Mouse (Mus musculus) stomach, adult 2 months (tissue): ENCODE measurements around the gene Tssk6. TPM values are rescaled to one million over a fixed set of nuclear protein-coding genes. Genes with fewer than 3 reads are reported as not detected.

Experiments
- polyA plus RNA-seq: library from polyadenylated mRNA; depleted of rRNA; stranded (reverse); fragments of >200 nt; gene quantifications from 2 replicates; pipeline ENCODE4 v1.2.3, GENCODE M21; 2012; rRNA removed

Gene Tssk6
- 0.88 and 1.7 TPM in 2 replicates for polyA plus RNA-seq

DNA sequence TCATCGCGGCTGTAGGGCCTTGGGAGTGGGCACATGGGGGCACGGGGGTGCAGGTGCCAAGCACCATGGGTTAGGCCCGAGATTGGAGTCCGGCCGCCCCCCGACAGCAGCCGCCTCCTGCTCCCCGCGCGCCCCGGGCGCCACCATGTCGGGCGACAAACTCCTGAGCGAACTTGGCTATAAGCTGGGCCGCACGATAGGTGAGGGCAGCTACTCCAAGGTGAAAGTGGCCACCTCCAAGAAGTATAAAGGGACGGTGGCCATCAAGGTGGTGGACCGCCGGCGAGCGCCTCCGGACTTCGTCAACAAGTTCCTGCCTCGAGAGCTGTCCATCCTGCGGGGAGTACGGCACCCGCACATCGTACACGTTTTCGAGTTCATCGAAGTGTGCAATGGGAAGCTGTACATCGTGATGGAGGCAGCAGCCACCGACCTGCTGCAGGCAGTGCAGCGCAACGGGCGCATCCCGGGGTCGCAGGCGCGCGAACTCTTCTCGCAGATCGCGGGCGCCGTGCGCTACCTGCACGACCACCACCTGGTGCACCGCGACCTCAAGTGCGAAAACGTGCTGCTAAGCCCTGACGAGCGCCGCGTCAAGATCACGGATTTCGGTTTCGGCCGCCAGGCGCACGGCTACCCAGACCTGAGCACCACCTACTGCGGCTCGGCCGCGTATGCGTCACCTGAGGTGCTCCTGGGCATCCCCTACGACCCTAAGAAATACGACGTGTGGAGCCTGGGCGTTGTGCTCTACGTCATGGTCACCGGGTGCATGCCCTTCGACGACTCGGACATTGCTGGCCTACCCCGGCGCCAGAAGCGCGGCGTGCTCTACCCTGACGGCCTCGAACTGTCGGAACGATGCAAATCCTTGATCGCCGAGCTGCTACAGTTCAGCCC, at the start of gene Tssk6, which contains the start of the genes Ndufa13 and Yjefn3:
TSS of gene Tssk6 (plus strand) at position 22 of the 900 bp plus-strand sequence.
TSS of gene Ndufa13 (minus strand) at position 396 of the 900 bp plus-strand sequence.
TSS of gene Yjefn3 (minus strand) at position 550 of the 900 bp plus-strand sequence.

DNA sequence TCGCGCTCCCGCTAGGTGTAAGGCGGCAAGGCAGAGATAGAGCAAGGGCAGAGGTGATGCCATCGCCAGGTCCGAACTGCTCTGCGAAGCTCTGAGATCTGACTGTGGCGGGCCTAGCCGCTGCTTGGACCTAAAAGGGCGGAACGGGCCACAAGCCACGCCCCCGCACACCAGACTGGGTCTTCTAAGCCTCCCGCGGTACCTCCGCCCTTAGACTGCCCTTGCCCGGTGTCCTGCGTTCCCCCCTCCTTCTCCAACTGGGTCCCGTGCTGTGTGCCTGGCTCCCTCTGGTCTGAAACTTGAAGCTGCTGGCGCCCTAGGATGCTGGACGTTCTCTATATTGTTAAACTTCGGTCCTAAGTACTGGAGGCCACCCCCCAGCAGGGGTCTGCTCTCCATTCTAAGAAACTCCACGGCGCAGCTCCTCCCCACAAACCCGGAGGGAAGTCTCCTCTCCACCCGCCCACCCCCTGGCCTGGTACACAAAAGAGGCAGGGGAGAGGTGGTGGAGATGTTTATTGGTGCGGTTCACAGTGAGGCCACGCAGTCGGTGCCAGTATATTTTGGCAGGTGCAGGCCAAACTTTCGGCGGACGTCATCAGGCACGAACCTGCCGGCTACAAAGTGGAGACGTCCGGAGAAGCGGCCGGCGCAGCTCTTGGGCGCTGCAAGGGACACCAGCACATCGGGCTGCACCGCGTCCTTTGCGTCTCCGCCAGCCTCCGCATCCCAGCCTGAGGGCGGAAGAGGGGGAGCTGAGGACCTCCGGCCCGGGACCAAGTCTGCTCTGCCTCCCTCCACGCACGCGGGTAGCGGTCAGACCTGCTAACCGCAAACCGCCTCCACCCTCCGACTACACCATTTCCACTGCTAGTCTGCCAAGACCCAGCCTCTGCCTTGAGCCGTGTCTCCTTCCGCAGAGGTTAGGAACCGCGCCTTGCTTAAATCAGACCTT, 14.4 kb upstream of the Tssk6 start, which contains the start of gene Cilp2:
TSS of gene Cilp2 (minus strand) at position 399 of the 955 bp plus-strand sequence.

Other genes with a start within 250 kb of the Tssk6 start
- 0.06 and 0.08 TPM in 2 replicates for gene Zfp964, start 247.7 kb upstream of the Tssk6 start, polyA plus RNA-seq
- gene Zfp869, start 191.5 kb upstream of the Tssk6 start, polyA plus RNA-seq, result 0.12 and 0.14 TPM in 2 replicates
- 0.19 and 0.43 TPM in 2 replicates for gene Zfp963, start 152.2 kb upstream of the Tssk6 start, polyA plus RNA-seq
- gene Gm20422, start 127.3 kb upstream of the Tssk6 start, polyA plus RNA-seq, result 0.19 TPM in 1 of 2 replicates, not detected in the other
- gene Atp13a1, start 111.0 kb upstream of the Tssk6 start, polyA plus RNA-seq, result 44.2 and 48.8 TPM in 2 replicates
- gene Zfp866, start 111.0 kb upstream of the Tssk6 start, polyA plus RNA-seq, result 0.99 and 1.7 TPM in 2 replicates
- gene Gmip, start 93.5 kb upstream of the Tssk6 start, polyA plus RNA-seq, result 23.4 and 25.5 TPM in 2 replicates
- 2.4 and 3.4 TPM in 2 replicates for gene Lpar2, start 79.8 kb upstream of the Tssk6 start, polyA plus RNA-seq
- 2.4 and 5.1 TPM in 2 replicates for gene Pbx4, start 69.7 kb upstream of the Tssk6 start, polyA plus RNA-seq
- 0.17 and 0.34 TPM in 2 replicates for gene Cilp2, start 14.5 kb upstream of the Tssk6 start, polyA plus RNA-seq
- gene Ndufa13, start 374 bp downstream of the Tssk6 start, polyA plus RNA-seq, result 58.7 and 79.5 TPM in 2 replicates
- gene Yjefn3, start 528 bp downstream of the Tssk6 start, polyA plus RNA-seq, result 1.7 and 2.6 TPM in 2 replicates
- gene Gatad2a, start 94.2 kb downstream of the Tssk6 start, polyA plus RNA-seq, result 41.2 and 45.5 TPM in 2 replicates
- gene Mau2, start 140.6 kb downstream of the Tssk6 start, polyA plus RNA-seq, result 27.5 and 35.3 TPM in 2 replicates
- gene Sugp1, start 140.6 kb downstream of the Tssk6 start, polyA plus RNA-seq, result 2.5 and 5.6 TPM in 2 replicates
- gene Tm6sf2, start 170.7 kb downstream of the Tssk6 start, polyA plus RNA-seq, result 4.8 and 19.7 TPM in 2 replicates
- gene Hapln4, start 181.3 kb downstream of the Tssk6 start, polyA plus RNA-seq, result 0.58 and 0.99 TPM in 2 replicates
- gene Ncan, start 218.7 kb downstream of the Tssk6 start, polyA plus RNA-seq, result 0.04 TPM in 1 of 2 replicates, not detected in the other
- gene Nr2c2ap, start 229.1 kb downstream of the Tssk6 start, polyA plus RNA-seq, result 6.0 and 7.6 TPM in 2 replicates
- gene Rfxank, start 237.0 kb downstream of the Tssk6 start, polyA plus RNA-seq, result 15.6 and 18.6 TPM in 2 replicates
- 32.5 and 46.3 TPM in 2 replicates for gene Borcs8, start 237.3 kb downstream of the Tssk6 start, polyA plus RNA-seq
- gene Mef2b, start 237.5 kb downstream of the Tssk6 start, polyA plus RNA-seq, result 0.16 and 0.40 TPM in 2 replicates